Mouse (Mus musculus) splenic B cell, adult 2 months (primary cell): ENCODE measurements at regions not wholly inside any gene's neighbourhood (a gene's known extent, or its start where the extent isn't known, plus 50 kb on each side); places are given as distances from the start of the nearest gene placed in this dataset.

Experiments
- DNase-seq: peaks from one replicate; pipeline ENCODE4 v3.0.0-alpha.2; 2011; ENCODE audit warnings: low read depth, low spot score
- H3K27me3 ChIP-seq: 2 replicates; pipeline ENCODE4 v1.6.1; 2012; ENCODE audit warnings: mild to moderate bottlenecking, low read length, moderate library complexity, mixed read lengths; ENCODE audit not compliant: control insufficient read depth, poor library complexity, insufficient read depth, severe bottlenecking
- H3K36me3 ChIP-seq: 2 replicates; pipeline ENCODE4 v1.6.1; 2012; ENCODE audit warnings: mild to moderate bottlenecking, low read length, moderate library complexity, mixed read lengths; ENCODE audit not compliant: control insufficient read depth, poor library complexity, insufficient read depth, severe bottlenecking

GRCm38 (mm10) chr17:14492936-14493335, 201.1 kb downstream of the Thbs2 start:
- no peak for DNase-seq
- Histone ChIP-seq H3K36me3 (no peaks in the 10 kb centered on the region), H3K27me3 (no peaks in the 10 kb centered on the region)

GRCm38 (mm10) chr17:14481746-14482145, 202.4 kb downstream of the Smoc2 start:
- Histone ChIP-seq H3K27me3 (no peaks in the 10 kb centered on the region), H3K36me3 (no peaks in the 10 kb centered on the region)
- no peak for DNase-seq

DNA sequence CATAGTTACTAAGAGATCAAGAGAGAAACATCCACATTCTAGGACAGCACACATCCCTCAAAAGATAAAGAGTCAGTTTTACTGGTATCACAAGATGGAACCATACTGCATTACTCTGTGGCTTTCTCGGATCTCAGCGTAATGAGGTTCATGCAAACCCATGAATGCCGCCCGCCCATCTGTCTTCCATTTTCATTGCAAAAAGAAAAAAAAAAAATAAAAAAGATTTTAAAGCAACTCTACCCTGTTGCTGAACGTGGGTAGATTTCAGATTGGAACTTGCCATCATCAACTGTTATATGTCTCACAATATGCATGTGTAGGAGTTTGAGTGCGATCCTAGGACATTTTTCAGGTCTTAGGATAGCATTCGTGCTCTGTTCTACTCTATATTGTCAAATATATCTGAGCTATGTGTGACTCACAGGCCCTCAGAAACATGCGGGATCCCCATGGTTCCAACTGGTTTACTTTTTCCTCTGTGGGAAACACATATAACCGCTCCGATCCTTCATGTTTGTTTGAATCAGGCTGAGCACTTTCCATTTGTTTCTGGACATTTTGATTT, 199.7 kb downstream of the Smoc2 start:
- Histone ChIP-seq H3K27me3 (no peaks in the 10 kb centered on the region), H3K36me3 (no peaks in the 10 kb centered on the region)
- DNase-seq = no peak

DNA sequence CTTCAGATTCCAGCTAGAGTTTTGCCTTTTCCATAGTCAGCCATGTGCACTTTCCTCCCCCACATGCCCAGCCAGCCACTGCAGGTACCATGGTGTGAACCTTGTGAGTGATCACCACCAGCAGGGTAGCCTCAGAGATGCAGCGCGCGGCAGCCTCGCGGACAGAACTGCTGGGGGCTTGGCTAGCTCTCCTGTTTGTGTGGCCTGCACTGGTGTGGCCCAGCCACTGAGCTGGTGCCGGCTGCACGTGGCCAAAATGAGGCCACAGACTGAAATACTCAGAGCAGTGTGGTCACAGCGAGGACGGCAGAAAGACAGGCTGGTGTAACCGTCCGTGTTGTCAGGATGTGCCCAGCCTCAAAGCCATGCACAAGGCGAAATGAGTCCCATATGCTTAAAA, 197.4 kb downstream of the Smoc2 start:
- H3K36me3 ChIP-seq = no peaks in the 10 kb centered on the region
- DNase-seq = no peak
- no peaks in the 10 kb centered on the region for H3K27me3 ChIP-seq

DNA sequence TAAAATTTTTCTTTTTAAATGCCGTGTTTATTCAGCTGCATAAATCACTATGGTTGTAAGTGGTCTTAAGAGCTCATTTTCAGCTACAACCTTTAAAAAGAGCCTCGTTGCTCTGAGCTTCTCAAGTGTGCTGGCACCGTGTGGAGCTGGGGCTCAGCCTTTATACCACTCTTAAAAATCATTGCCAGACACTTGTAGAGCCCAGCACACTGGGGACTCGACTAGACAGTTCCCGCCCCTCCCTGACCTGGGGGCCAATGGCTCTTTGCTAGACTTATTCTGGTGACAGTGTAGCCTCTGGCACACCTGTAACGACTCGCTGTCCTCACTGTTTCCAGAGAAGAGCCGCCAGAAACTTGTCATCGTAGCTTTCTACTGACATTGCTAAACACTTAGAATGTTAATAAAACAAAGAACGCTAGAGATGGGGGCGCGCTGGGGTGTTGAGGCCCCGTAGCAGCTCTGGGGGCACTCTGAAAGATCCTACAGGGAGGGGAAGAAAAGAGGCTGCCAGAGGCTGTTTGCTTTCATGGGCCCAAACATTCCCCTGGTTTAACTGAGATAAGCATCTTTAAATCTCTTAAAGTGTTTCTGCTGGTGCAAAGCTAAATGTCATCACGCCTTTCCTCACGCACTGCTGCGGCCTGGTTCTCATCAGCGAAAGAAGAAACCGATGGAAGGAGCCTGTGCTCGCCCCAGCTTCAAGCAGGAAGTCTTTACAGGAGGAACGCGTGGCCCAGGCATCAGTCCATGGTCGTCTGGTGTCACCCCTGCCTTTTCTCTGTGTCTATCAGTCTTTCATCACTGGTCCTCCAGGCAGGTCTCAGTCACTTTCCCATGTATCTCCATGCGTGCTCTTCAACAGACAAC, 196.7 kb downstream of the Smoc2 start:
- Histone ChIP-seq H3K36me3 (no peaks in the 10 kb centered on the region), H3K27me3 (no peaks in the 10 kb centered on the region)
- no peak for DNase-seq

- no peaks in the 10 kb centered on the region for H3K27me3 ChIP-seq
- no peak for DNase-seq
- H3K36me3 ChIP-seq = no peaks in the 10 kb centered on the region
Observed at GRCm38 (mm10) chr17:14475277-14475676, 196.0 kb downstream of the Smoc2 start.

- H3K27me3 ChIP-seq = no peaks in the 10 kb centered on the region
- no peaks in the 10 kb centered on the region for H3K36me3 ChIP-seq
- no peak for DNase-seq
Observed at GRCm38 (mm10) chr17:14468754-14469488, 189.6 kb downstream of the Smoc2 start.

GRCm38 (mm10) chr17:14455251-14455743, 176.0 kb downstream of the Smoc2 start:
- H3K36me3 ChIP-seq = no peaks in the 10 kb centered on the region
- no peak for DNase-seq
- no peaks in the 10 kb centered on the region for H3K27me3 ChIP-seq
